Mouse (Mus musculus) heart, postnatal 0 days (tissue): ENCODE results near the gene Jdp2.

Experiments used
- CTCF ChIP-seq: IDR thresholded peaks from 2 replicates; pipeline ENCODE4 v1.5.1; 2016; ENCODE audit warnings: antibody characterized with exemption, control low read depth, low read depth
- EP300 ChIP-seq: IDR thresholded peaks from 2 replicates; pipeline ENCODE4 v1.6.1; 2016; ENCODE audit warnings: antibody characterized with exemption, low read depth

GRCm38 (mm10) chr12:85570158-85570540 lies 28.7 kb upstream of the Jdp2 start:
- TF ChIP-seq CTCF: no peak
- no peak for TF ChIP-seq EP300
